Mouse (Mus musculus) left cerebral cortex, adult 2 months (tissue): ENCODE measurements at regions not wholly inside any gene's neighbourhood (a gene's known extent, or its start where the extent isn't known, plus 50 kb on each side); places are given as distances from the start of the nearest gene placed in this dataset.
A peak's percentile ranks its signal among the peaks of the same experiment; 100 is the strongest.

Experiments
- DNase-seq, 2 experiments: peaks; one replicate each; pipeline ENCODE4 v3.0.0; 2021 to 2022; ENCODE audit warnings: low spot score in 2 of 2, mixed read lengths in 1 of 2; ENCODE audit errors: extremely low spot score in 1 of 2
- H3K27ac ChIP-seq: fragments of 200-600 bp; 2 replicates; pipeline ENCODE4 v1.8.1; 2022
- H3K4me3 ChIP-seq: fragments of 200-600 bp; 2 replicates; pipeline ENCODE4 v1.8.1; 2022
- CTCF ChIP-seq: fragments of 200-600 bp; IDR thresholded peaks from 2 replicates; pipeline ENCODE4 v1.8.1; 2022; ENCODE audit warnings: antibody characterized with exemption, mild to moderate bottlenecking, moderate library complexity
- intact Hi-C: fragments of 180-260 bp; cut with DNase I; formaldehyde crosslinking; loops from one replicate; pipeline ENCODE4 v1.15.1; 2025

GRCm38 (mm10) chr1:154094357-154094756 is 106.6 kb upstream of the Zfp648 start:
- Histone ChIP-seq H3K4me3 (no peak overlapping the region), H3K27ac (no peak overlapping the region)
- TF ChIP-seq CTCF, result no peak
- DNase-seq, result no peak
- intact Hi-C loops, result no loop called here

- no peak for DNase-seq
- TF ChIP-seq CTCF, result no peak
- intact Hi-C loops, result no loop called here
- H3K27ac ChIP-seq, result no peak overlapping the region
- no peak overlapping the region for H3K4me3 ChIP-seq
These were observed 104.9 kb upstream of the Zfp648 start for GRCm38 (mm10) chr1:154096113-154096512.

GRCm38 (mm10) chr1:154096911-154097310 is 104.1 kb upstream of the Zfp648 start:
- no peak overlapping the region; the same call in 1 of the 2 replicates for H3K27ac ChIP-seq
- no peak for TF ChIP-seq CTCF
- intact Hi-C loops, result no loop called here

GRCm38 (mm10) chr1:154097656-154098055 is 103.3 kb upstream of the Zfp648 start:
- Histone ChIP-seq H3K27ac (peak overlapping the region; percentile 19; the same call in 1 of the 2 replicates), H3K4me3 (no peak overlapping the region)
- TF ChIP-seq CTCF, result no peak
- intact Hi-C loops, result no loop called here
- DNase-seq, result peak in 1 of 2 experiments; percentile 20

More at GRCm38 (mm10) chr1:154096911-154097310, 104.1 kb upstream of the Zfp648 start:
- H3K4me3 ChIP-seq, result no peak overlapping the region
- no peak for DNase-seq

- no peak overlapping the region for H3K4me3 ChIP-seq
- H3K27ac ChIP-seq, result no peak overlapping the region
- no peak for DNase-seq
- no peak for TF ChIP-seq CTCF
- intact Hi-C loops, result no loop called here
These were observed 100.4 kb upstream of the Zfp648 start for GRCm38 (mm10) chr1:154100556-154100955.

- peak; percentile 14 for TF ChIP-seq CTCF
- DNase-seq, result no peak
- peak overlapping the region; percentile 81; the same call in 1 of the 2 replicates for H3K27ac ChIP-seq
- no peak overlapping the region for H3K4me3 ChIP-seq
- intact Hi-C loops, result no loop called here
These were observed 99.6 kb upstream of the Zfp648 start for GRCm38 (mm10) chr1:154101433-154101832.

- DNase-seq, result no peak
- TF ChIP-seq CTCF, result no peak
- H3K4me3 ChIP-seq, result no peak overlapping the region
- H3K27ac ChIP-seq, result peak overlapping the region; percentile 81
- intact Hi-C loops, result no loop called here
These were observed 98.8 kb upstream of the Zfp648 start for GRCm38 (mm10) chr1:154102191-154102590.

- Histone ChIP-seq H3K27ac (peak overlapping the region; percentile 81), H3K4me3 (no peak overlapping the region)
- no peak; the same call in 1 of the 2 replicates for TF ChIP-seq CTCF
- DNase-seq, result peak; percentile 53 to 77
- intact Hi-C loops, result loop anchor here (1.0 kb wide), 1 partner anchor 54 kb away; no protein-coding TSS in a partner anchor
These were observed 98.0 kb upstream of the Zfp648 start for GRCm38 (mm10) chr1:154102871-154103596.

GRCm38 (mm10) chr1:154103597-154103923 is 97.4 kb upstream of the Zfp648 start:
- DNase-seq, result no peak
- TF ChIP-seq CTCF, result no peak
- intact Hi-C loops, result loop anchor here (1.0 kb wide), 1 partner anchor 54 kb away; no protein-coding TSS in a partner anchor

GRCm38 (mm10) chr1:154104006-154104600 is 96.9 kb upstream of the Zfp648 start:
- DNase-seq, result no peak
- TF ChIP-seq CTCF, result no peak
- no peak overlapping the region for H3K4me3 ChIP-seq
- peak overlapping the region; percentile 81 for H3K27ac ChIP-seq
- intact Hi-C loops, result no loop called here

More at GRCm38 (mm10) chr1:154103597-154103923, 97.4 kb upstream of the Zfp648 start:
- Histone ChIP-seq H3K27ac (peak overlapping the region; percentile 81), H3K4me3 (no peak overlapping the region)

GRCm38 (mm10) chr1:154104779-154105178 is 96.2 kb upstream of the Zfp648 start:
- peak overlapping the region; percentile 81; the same call in 1 of the 2 replicates for H3K27ac ChIP-seq
- TF ChIP-seq CTCF, result no peak
- DNase-seq, result no peak
- H3K4me3 ChIP-seq, result no peak overlapping the region
- intact Hi-C loops, result no loop called here

GRCm38 (mm10) chr1:154112500-154112899 is 88.5 kb upstream of the Zfp648 start:
- Histone ChIP-seq H3K4me3 (no peak overlapping the region), H3K27ac (peak overlapping the region; percentile 66)
- no peak for TF ChIP-seq CTCF
- intact Hi-C loops, result no loop called here
- no peak for DNase-seq
